Mouse (Mus musculus): ENCODE measurements at regions not wholly inside any gene's neighbourhood (a gene's known extent, or its start where the extent isn't known, plus 50 kb on each side); places are given as distances from the start of the nearest gene placed in this dataset.

GRCm38 (mm10) chr11:28782486-28782885, 70.5 kb upstream of the Efemp1 start:
- no peak overlapping the region for H3K27ac ChIP-seq
- no peaks in the 10 kb centered on the region for H3K4me1 ChIP-seq (replicated peaks)
- H3K4me2 ChIP-seq: no peak overlapping the region
- no peaks in the 10 kb centered on the region for H3K9me3 ChIP-seq (replicated peaks)
- no peak overlapping the region for H3K9ac ChIP-seq
- WGBS (ENCODE audit: insufficient replicate concordance): 35% methylated on average over 2 of the region's 2 CpGs
- H3K4me3 ChIP-seq (replicated peaks): no peak overlapping the region
- H3K27me3 ChIP-seq: no peaks in the 10 kb centered on the region
- H3K36me3 ChIP-seq: no peaks in the 10 kb centered on the region
- DNase-seq (no peak), ATAC-seq (ENCODE audit: low read depth) (no peak)

GRCm38 (mm10) chr11:28770831-28771230, 82.2 kb upstream of the Efemp1 start:
- H3K27ac ChIP-seq: no peak overlapping the region
- H3K9ac ChIP-seq: no peak overlapping the region
- no peaks in the 10 kb centered on the region for H3K4me1 ChIP-seq (replicated peaks)
- ATAC-seq (ENCODE audit: low read depth) (no peak), DNase-seq (no peak)
- H3K4me3 ChIP-seq (replicated peaks): no peak overlapping the region
- no peak overlapping the region for H3K4me2 ChIP-seq
- H3K36me3 ChIP-seq: no peaks in the 10 kb centered on the region
- WGBS (ENCODE audit: insufficient replicate concordance): 71% methylated on average over 1 of the region's 1 CpGs
- no peaks in the 10 kb centered on the region for H3K27me3 ChIP-seq
- H3K9me3 ChIP-seq (replicated peaks): no peaks in the 10 kb centered on the region

- H3K4me3 ChIP-seq (replicated peaks): no peak overlapping the region
- no peaks in the 10 kb centered on the region for H3K36me3 ChIP-seq
- no peak for ATAC-seq (ENCODE audit: low read depth)
- no peaks in the 10 kb centered on the region for H3K27me3 ChIP-seq
- no peaks in the 10 kb centered on the region for H3K9me3 ChIP-seq (replicated peaks)
- no peak overlapping the region for H3K4me2 ChIP-seq
- DNase-seq: no peak
- H3K9ac ChIP-seq: no peak overlapping the region
- H3K4me1 ChIP-seq (replicated peaks): no peaks in the 10 kb centered on the region
- no peak overlapping the region for H3K27ac ChIP-seq
Measured at GRCm38 (mm10) chr11:28760751-28761150, 92.3 kb upstream of the Efemp1 start.

GRCm38 (mm10) chr11:28734941-28735597, 117.9 kb upstream of the Efemp1 start:
- Histone ChIP-seq H3K27me3 (no peaks in the 10 kb centered on the region), H3K4me3 (replicated peaks) (no peak overlapping the region), H3K36me3 (no peaks in the 10 kb centered on the region), H3K4me1 (replicated peaks) (no peaks in the 10 kb centered on the region), H3K27ac (no peak overlapping the region), H3K4me2 (no peak overlapping the region), H3K9me3 (replicated peaks) (no peaks in the 10 kb centered on the region), H3K9ac (no peak overlapping the region)
- WGBS (ENCODE audit: insufficient replicate concordance): 19% methylated on average over 8 of the region's 8 CpGs
- ATAC-seq (ENCODE audit: low read depth) (no peak), DNase-seq (no peak)

GRCm38 (mm10) chr11:28734581-28734931, 118.4 kb upstream of the Efemp1 start:
- no peaks in the 10 kb centered on the region for H3K4me1 ChIP-seq (replicated peaks)
- H3K27ac ChIP-seq: no peak overlapping the region
- WGBS (ENCODE audit: insufficient replicate concordance): 46% methylated on average over 1 of the region's 1 CpGs
- H3K4me2 ChIP-seq: no peak overlapping the region
- no peaks in the 10 kb centered on the region for H3K36me3 ChIP-seq
- DNase-seq (no peak), ATAC-seq (ENCODE audit: low read depth) (no peak)
- H3K27me3 ChIP-seq: no peaks in the 10 kb centered on the region
- no peak overlapping the region for H3K4me3 ChIP-seq (replicated peaks)
- H3K9ac ChIP-seq: no peak overlapping the region
- H3K9me3 ChIP-seq (replicated peaks): no peaks in the 10 kb centered on the region

GRCm38 (mm10) chr11:28733877-28734580, 119.0 kb upstream of the Efemp1 start:
- Histone ChIP-seq H3K4me1 (replicated peaks) (no peaks in the 10 kb centered on the region), H3K9me3 (replicated peaks) (no peaks in the 10 kb centered on the region), H3K4me3 (replicated peaks) (no peak overlapping the region), H3K4me2 (no peak overlapping the region), H3K9ac (no peak overlapping the region), H3K36me3 (no peaks in the 10 kb centered on the region), H3K27ac (no peak overlapping the region), H3K27me3 (no peaks in the 10 kb centered on the region)
- DNase-seq (no peak), ATAC-seq (ENCODE audit: low read depth) (no peak)
- WGBS (ENCODE audit: insufficient replicate concordance): 37% methylated on average over 3 of the region's 3 CpGs

- no peaks in the 10 kb centered on the region for H3K36me3 ChIP-seq
- H3K4me1 ChIP-seq (replicated peaks): no peaks in the 10 kb centered on the region
- H3K4me2 ChIP-seq: no peak overlapping the region
- H3K27me3 ChIP-seq: no peaks in the 10 kb centered on the region
- H3K9me3 ChIP-seq (replicated peaks): no peaks in the 10 kb centered on the region
- ATAC-seq (ENCODE audit: low read depth): no peak
- DNase-seq: no peak
- no peak overlapping the region for H3K9ac ChIP-seq
- no peak overlapping the region for H3K27ac ChIP-seq
- no peak overlapping the region for H3K4me3 ChIP-seq (replicated peaks)
- WGBS (ENCODE audit: insufficient replicate concordance): 38% methylated on average over 2 of the region's 2 CpGs
Measured at GRCm38 (mm10) chr11:28730140-28730539, 122.9 kb upstream of the Efemp1 start.

- 51% methylated on average over 3 of the region's 3 CpGs for WGBS (ENCODE audit: insufficient replicate concordance)
Measured at GRCm38 (mm10) chr11:28709511-28709910, 125.4 kb upstream of the Ccdc85a start.

GRCm38 (mm10) chr11:28708431-28708830, 124.3 kb upstream of the Ccdc85a start:
- no peak for ATAC-seq (ENCODE audit: low read depth)
- 80% methylated on average over 6 of the region's 6 CpGs for WGBS (ENCODE audit: insufficient replicate concordance)
- Histone ChIP-seq H3K4me3 (replicated peaks) (no peak overlapping the region), H3K27ac (no peak overlapping the region), H3K9me3 (replicated peaks) (no peaks in the 10 kb centered on the region), H3K4me2 (no peak overlapping the region), H3K9ac (no peak overlapping the region), H3K4me1 (replicated peaks) (no peaks in the 10 kb centered on the region), H3K36me3 (no peaks in the 10 kb centered on the region), H3K27me3 (no peaks in the 10 kb centered on the region)
- DNase-seq: no peak

More at GRCm38 (mm10) chr11:28709511-28709910, 125.4 kb upstream of the Ccdc85a start:
- Histone ChIP-seq H3K9me3 (replicated peaks) (no peaks in the 10 kb centered on the region), H3K27me3 (no peaks in the 10 kb centered on the region), H3K4me1 (replicated peaks) (no peaks in the 10 kb centered on the region), H3K27ac (no peak overlapping the region), H3K36me3 (no peaks in the 10 kb centered on the region), H3K4me2 (no peak overlapping the region), H3K4me3 (replicated peaks) (no peak overlapping the region), H3K9ac (no peak overlapping the region)
- no peak for ATAC-seq (ENCODE audit: low read depth)
- DNase-seq: no peak

GRCm38 (mm10) chr11:28702384-28702783, 118.3 kb upstream of the Ccdc85a start:
- no peak overlapping the region for H3K4me2 ChIP-seq
- H3K4me3 ChIP-seq (replicated peaks): no peak overlapping the region
- DNase-seq (no peak), ATAC-seq (ENCODE audit: low read depth) (no peak)
- H3K27me3 ChIP-seq: no peaks in the 10 kb centered on the region
- no peak overlapping the region for H3K27ac ChIP-seq
- 60% methylated on average over 1 of the region's 1 CpGs for WGBS (ENCODE audit: insufficient replicate concordance)
- H3K4me1 ChIP-seq (replicated peaks): no peaks in the 10 kb centered on the region
- H3K9me3 ChIP-seq (replicated peaks): no peaks in the 10 kb centered on the region
- no peak overlapping the region for H3K9ac ChIP-seq
- no peaks in the 10 kb centered on the region for H3K36me3 ChIP-seq

GRCm38 (mm10) chr11:28701379-28701778, 117.3 kb upstream of the Ccdc85a start:
- H3K27me3 ChIP-seq: no peaks in the 10 kb centered on the region
- H3K9me3 ChIP-seq (replicated peaks): no peaks in the 10 kb centered on the region
- no peaks in the 10 kb centered on the region for H3K4me1 ChIP-seq (replicated peaks)
- no peak overlapping the region for H3K4me3 ChIP-seq (replicated peaks)
- H3K36me3 ChIP-seq: no peaks in the 10 kb centered on the region
- ATAC-seq (ENCODE audit: low read depth): no peak
- no peak overlapping the region for H3K4me2 ChIP-seq
- 52% methylated on average over 2 of the region's 2 CpGs for WGBS (ENCODE audit: insufficient replicate concordance)
- H3K27ac ChIP-seq: no peak overlapping the region
- H3K9ac ChIP-seq: no peak overlapping the region
- DNase-seq: no peak

- Histone ChIP-seq H3K36me3 (no peaks in the 10 kb centered on the region), H3K4me2 (no peak overlapping the region), H3K4me3 (replicated peaks) (no peak overlapping the region), H3K9me3 (replicated peaks) (no peaks in the 10 kb centered on the region), H3K4me1 (replicated peaks) (no peaks in the 10 kb centered on the region), H3K27me3 (no peaks in the 10 kb centered on the region), H3K27ac (no peak overlapping the region), H3K9ac (no peak overlapping the region)
- DNase-seq (no peak), ATAC-seq (ENCODE audit: low read depth) (no peak)
Measured at GRCm38 (mm10) chr11:28699766-28700165, 115.6 kb upstream of the Ccdc85a start.
